8 mouse cellular contexts compared by ENCODE assay signal in genomic region chr11:3167571-3168001, GRCm38 (mm10). TPM values are rescaled to one million over a fixed set of nuclear protein-coding genes. Genes with fewer than 3 reads are reported as not detected.
A peak's percentile ranks its signal among the peaks of the same experiment; 100 is the strongest.
DNase-seq lines count a peak whose midpoint lies in the region; ATAC-seq lines count a peak whose summit lies in the region.
"Not testable (repeated sequence)": the region's sequence is repeated elsewhere in the genome, so short reads cannot be mapped to it uniquely, and the experiment has no call there.

No protein-coding gene starts in this region.

- not testable (repeated sequence) for H3K4me2 ChIP-seq in heart, embryonic 16.5 days (ENCODE audit: low read depth, low read length); kidney, embryonic 14.5 days (replicated peaks; ENCODE audit: low read depth, low read length); neural tube, embryonic 15.5 days

- DNase-seq in B cell, adult 2 months, result peak; percentile 48 to 50
- DNase-seq in adrenal gland, adult 8-10 months, result peak; percentile 31
- peak; percentile 44 to 64 for DNase-seq in frontal cortex, postnatal 25 days (ENCODE audit: low spot score in 2 of 2)
- DNase-seq in lung, adult 18-20 months, result peak; percentile 37 to 57
- DNase-seq in thymus, postnatal 0 days (ENCODE audit: low spot score), result peak; percentile 1

- H3K27ac ChIP-seq in heart, embryonic 16.5 days (ENCODE audit: low read length); kidney, embryonic 14.5 days (ENCODE audit: low read depth, low read length); neural tube, embryonic 15.5 days (replicated peaks): not testable (repeated sequence)

- H3K4me1 ChIP-seq in heart, embryonic 16.5 days (ENCODE audit: control insufficient read depth, insufficient read depth, low read length); kidney, embryonic 14.5 days (ENCODE audit: control insufficient read depth, insufficient read depth, low read length); neural tube, embryonic 15.5 days: not testable (repeated sequence)

- not testable (repeated sequence) for H3K27me3 ChIP-seq in heart, embryonic 16.5 days (ENCODE audit: control insufficient read depth, insufficient read depth, low read length); kidney, embryonic 14.5 days (ENCODE audit: control insufficient read depth, insufficient read depth, low read length); neural tube, embryonic 15.5 days (replicated peaks)

- not testable (repeated sequence) for H3K4me3 ChIP-seq in heart, embryonic 16.5 days (ENCODE audit: low read length); kidney, embryonic 14.5 days (ENCODE audit: low read length); neural tube, embryonic 15.5 days (replicated peaks)

- peak; percentile 3; the same call in 1 of the 2 replicates for ATAC-seq in heart, embryonic 16.5 days (replicated peaks; ENCODE audit: extremely low read depth, insufficient read depth, low FRiP score)
- 0 out of 2 replicates have a peak, but pooled peaks have one; percentile 1 for ATAC-seq in kidney, embryonic 14.5 days (ENCODE audit: low FRiP score, low TSS enrichment)
- peak; percentile 13; the same call in 1 of the 2 replicates for ATAC-seq in neural tube, embryonic 15.5 days (ENCODE audit: low FRiP score)

- H3K9ac ChIP-seq in heart, embryonic 16.5 days (ENCODE audit: low read length); kidney, embryonic 14.5 days (ENCODE audit: low read depth, low read length); neural tube, embryonic 15.5 days (replicated peaks): not testable (repeated sequence)

- H3K36me3 ChIP-seq in heart, embryonic 16.5 days (ENCODE audit: control insufficient read depth, insufficient read depth); kidney, embryonic 14.5 days (ENCODE audit: control insufficient read depth, insufficient read depth, low read length); neural tube, embryonic 15.5 days: not testable (repeated sequence)

- H3K9me3 ChIP-seq in heart, embryonic 16.5 days (replicated peaks; ENCODE audit: control insufficient read depth, low read length); kidney, embryonic 14.5 days (ENCODE audit: control insufficient read depth, low read length): not testable (repeated sequence)
- peaks cover 22% of the 10 kb centered on the region for H3K9me3 ChIP-seq in neural tube, embryonic 15.5 days (replicated peaks)

- 64% methylated on average over 4 of the region's 4 CpGs for WGBS in heart, embryonic 16.5 days
- WGBS in kidney, embryonic 14.5 days, result 67% methylated on average over 4 of the region's 4 CpGs
- 77% methylated on average over 4 of the region's 4 CpGs for WGBS in neural tube, embryonic 15.5 days

RNA-seq across cellular contexts. Expression of gene Sfi1, which starts 25.7 kb away (rescaled TPM):
- total RNA-seq in adrenal gland, adult 8-10 months (2022), result 100 to 1,000 TPM in 2 of 4 experiments, 10 to 100 TPM in 2; 71.9 to 122 (median 93.1) TPM
- polyA plus RNA-seq in heart, embryonic 16.5 days (2015; fragmentation: Nextera tagmentation; extraction: Ambion mirVana), result 12.0 and 12.1 TPM in 2 replicates
- 10.5 and 12.7 TPM in 2 replicates for polyA plus RNA-seq in kidney, embryonic 14.5 days (2014; fragmentation: Nextera tagmentation; extraction: Ambion mirVana)
- 15.7 and 16.2 TPM in 2 replicates for polyA plus RNA-seq in neural tube, embryonic 15.5 days (2015; fragmentation: Nextera tagmentation; extraction: Ambion mirVana)
- 9.7 and 14.0 TPM in 2 replicates for polyA plus RNA-seq in thymus, postnatal 0 days (2015; fragmentation: Nextera tagmentation; extraction: Ambion mirVana)

RNA-seq across cellular contexts. Expression of gene Eif4enif1, which starts 34.6 kb away (rescaled TPM):
- total RNA-seq in adrenal gland, adult 8-10 months (2022), result 10 to 100 TPM; 46.4 to 69.5 (median 53.9) TPM
- 29.2 and 31.9 TPM in 2 replicates for polyA plus RNA-seq in heart, embryonic 16.5 days (2015; fragmentation: Nextera tagmentation; extraction: Ambion mirVana)
- polyA plus RNA-seq in kidney, embryonic 14.5 days (2014; fragmentation: Nextera tagmentation; extraction: Ambion mirVana), result 46.8 and 65.8 TPM in 2 replicates
- polyA plus RNA-seq in neural tube, embryonic 15.5 days (2015; fragmentation: Nextera tagmentation; extraction: Ambion mirVana), result 48.1 and 53.1 TPM in 2 replicates
- polyA plus RNA-seq in thymus, postnatal 0 days (2015; fragmentation: Nextera tagmentation; extraction: Ambion mirVana), result 26.9 and 29.6 TPM in 2 replicates

Comparison
In these comparisons a context has a peak if more than half of its experiments do, and no peak if none do; other contexts are left out.
1. DNase-seq: peak in every context shown above with its lines; median percentile 54 in frontal cortex, postnatal 25 days; 49 in B cell, adult 2 months; 47 in lung, adult 18-20 months; 31 in adrenal gland, adult 8-10 months; 1 in thymus, postnatal 0 days.